ENCODE assay signal across 9 mouse cellular contexts in the genomic region with DNA sequence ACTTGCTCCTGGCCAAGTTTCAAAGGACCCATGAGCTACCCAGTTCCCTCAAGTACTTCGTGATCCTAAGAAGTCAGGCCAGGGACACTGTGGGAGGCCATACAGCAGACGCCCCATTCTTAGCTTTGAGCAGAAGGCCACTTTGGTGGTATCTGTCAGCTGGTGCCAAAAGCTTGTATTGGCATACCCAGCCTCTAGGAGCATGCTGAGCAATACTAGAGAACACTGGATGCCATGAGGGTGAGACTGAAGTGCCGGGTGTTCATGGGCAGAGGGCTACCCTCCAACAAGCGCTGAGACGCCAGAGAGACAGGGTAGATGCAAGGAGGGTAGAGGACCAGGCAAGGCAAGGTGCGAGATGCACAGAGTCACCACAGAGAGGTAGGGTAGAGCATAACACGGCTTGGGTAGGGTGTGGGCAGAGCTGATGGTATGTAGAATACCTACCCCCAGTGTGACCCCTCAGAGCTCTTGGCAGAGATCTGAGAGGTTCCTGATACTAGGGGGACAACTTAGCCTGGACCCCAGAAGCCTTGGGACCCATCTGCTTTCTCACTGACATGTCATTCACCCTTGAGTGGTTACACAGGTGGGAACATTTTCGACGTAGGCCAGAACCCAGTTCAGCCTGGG. TPM values are rescaled to one million over a fixed set of nuclear protein-coding genes. Genes with fewer than 3 reads are reported as not detected.
A peak's percentile ranks its signal among the peaks of the same experiment; 100 is the strongest.
DNase-seq lines count a peak whose midpoint lies in the region; ATAC-seq and TF ChIP-seq lines count a peak whose summit lies in the region.
"Had no signal": no experiment of that assay in that cellular context is flagged by ENCODE, and none has a peak within 500 bp of the region (broad histone marks: within the 10 kb centered on the region; RNA-seq: fewer than 3 reads in every experiment).

No protein-coding gene starts in this region.

- intact Hi-C loops in gastrocnemius, adult 2 months (cut with DNase I): loop anchor here (10.0 kb wide), 1 partner anchor 1244 kb away; a partner anchor contains a TSS

- no peak for TF ChIP-seq CTCF in gastrocnemius, adult 2 months (IDR thresholded peaks at IDR 0.05)
- no peak for TF ChIP-seq CTCF in G1E (IDR thresholded peaks at IDR 0.05; ENCODE audit: low read depth, low read length)

- peaks cover 96% of the 10 kb centered on the region for H3K36me3 ChIP-seq in G1E (replicated peaks)

- no peak for ATAC-seq in G1E (ENCODE audit: extremely low read depth, insufficient number of reproducible peaks, low FRiP score, poor library complexity, severe bottlenecking)

- H3K27ac ChIP-seq in gastrocnemius, adult 2 months: peak overlapping the region; percentile 89

- H3K9me3 ChIP-seq in G1E (replicated peaks): no peaks in the 10 kb centered on the region

- peaks cover 75% of the 10 kb centered on the region for H3K4me1 ChIP-seq in G1E (ENCODE audit: insufficient read depth, low read depth, low read length)

- H3K4me3 ChIP-seq in gastrocnemius, adult 2 months: peak overlapping the region; percentile 11; the same call in 1 of the 2 replicates
- H3K4me3 ChIP-seq in G1E (ENCODE audit: low read depth, low read length): peak overlapping the region; percentile 10; the same call in 1 of the 2 replicates

- H3K27me3 ChIP-seq in G1E (ENCODE audit: insufficient read depth, low read length): no peaks in the 10 kb centered on the region

- peak; percentile 17 for DNase-seq in gastrocnemius, adult 2 months
- DNase-seq in gastrocnemius, adult 8-10 months (ENCODE audit: low spot score in 2 of 2): no peak
- DNase-seq in layer of hippocampus, adult 8-10 months (ENCODE audit: low spot score in 2 of 2): peak; percentile 3 to 14
- no peak for DNase-seq in layer of hippocampus, postnatal 14 days (ENCODE audit: low spot score in 2 of 2)
- DNase-seq in G1E (ENCODE audit: low spot score) (no peak), adipocyte (ENCODE audit: low spot score) (no peak)
- peak; percentile 65 for DNase-seq in cerebellum, adult 9-10 months
- DNase-seq in gastrocnemius, adult 18-20 months (ENCODE audit: low spot score): no peak
- DNase-seq: right cerebral cortex, adult 18-20 months had no signal

RNA-seq across cellular contexts. Expression of a gene that starts 6.1 kb away (rescaled TPM):
- total RNA-seq in gastrocnemius, adult 2 months (2021): 1 to 10 TPM; 8.7 to 9.5 TPM
- 1 to 10 TPM; 5.5 to 8.9 (median 7.6) TPM for total RNA-seq in gastrocnemius, adult 8-10 months (2022)
- total RNA-seq in layer of hippocampus, adult 8-10 months (2022): 10 to 100 TPM; 44.1 to 55.6 (median 52.1) TPM
- 10 to 100 TPM; 64.9 to 67.5 TPM for total RNA-seq in layer of hippocampus, postnatal 14 days (2021)
- total RNA-seq in G1E (2014; fragmentation: Nextera tagmentation) (21.6 and 24.3 TPM in 2 replicates), G1E (2017) (28.5 and 30.1 TPM in 2 replicates)
- 64.2 and 74.6 TPM in 2 replicates for polyA plus RNA-seq in G1E (2012)
- 1 to 10 TPM; 7.7 to 7.9 TPM for total RNA-seq in gastrocnemius, adult 18-20 months (2021)

RNA-seq across cellular contexts. Expression of a gene that starts 9.9 kb away (rescaled TPM):
- total RNA-seq in gastrocnemius, adult 2 months (2021): under 1 TPM; 0.46 to 0.59 TPM
- total RNA-seq in gastrocnemius, adult 8-10 months (2022): 1 to 10 TPM in 1 of 4 experiments, under 1 TPM in 3; 0.47 to 1.6 (median 0.75) TPM
- 1 to 10 TPM; 2.5 to 3.5 (median 2.7) TPM for total RNA-seq in layer of hippocampus, adult 8-10 months (2022)
- total RNA-seq in layer of hippocampus, postnatal 14 days (2021): 1 to 10 TPM; 3.5 to 5.0 TPM
- total RNA-seq in G1E (2014; fragmentation: Nextera tagmentation): 31.2 and 32.9 TPM in 2 replicates
- 29.0 and 31.3 TPM in 2 replicates for total RNA-seq in G1E (2017)
- 84.1 and 143 TPM in 2 replicates for polyA plus RNA-seq in G1E (2012)
- total RNA-seq in gastrocnemius, adult 18-20 months (2021): under 1 TPM; 0.46 to 0.95 TPM

RNA-seq across cellular contexts. Expression of a gene that starts 24.8 kb away (rescaled TPM):
- total RNA-seq in gastrocnemius, adult 2 months (2021): 10 to 100 TPM; 41.2 to 41.6 TPM
- 10 to 100 TPM; 41.3 to 55.2 (median 42.4) TPM for total RNA-seq in gastrocnemius, adult 8-10 months (2022)
- 100 to 1,000 TPM; 102 to 115 (median 106) TPM for total RNA-seq in layer of hippocampus, adult 8-10 months (2022)
- total RNA-seq in layer of hippocampus, postnatal 14 days (2021): 100 to 1,000 TPM; 112 to 119 TPM
- total RNA-seq in G1E (2014; fragmentation: Nextera tagmentation) (11.2 and 25.4 TPM in 2 replicates), G1E (2017) (39.1 and 43.9 TPM in 2 replicates)
- polyA plus RNA-seq in G1E (2012): 46.2 and 48.5 TPM in 2 replicates
- total RNA-seq in gastrocnemius, adult 18-20 months (2021): 10 to 100 TPM; 34.6 to 35.4 TPM

RNA-seq across cellular contexts. Expression of a gene that starts 25.0 kb away (rescaled TPM):
- total RNA-seq in gastrocnemius, adult 2 months (2021): 1 to 10 TPM; 2.6 to 3.1 TPM
- total RNA-seq in gastrocnemius, adult 8-10 months (2022): 1 to 10 TPM; 1.7 to 3.2 (median 2.6) TPM
- total RNA-seq in layer of hippocampus, adult 8-10 months (2022): 1 to 10 TPM; 1.8 to 2.8 (median 2.2) TPM
- total RNA-seq in layer of hippocampus, postnatal 14 days (2021): 1 to 10 TPM; 4.0 to 4.3 TPM
- total RNA-seq in G1E (2014; fragmentation: Nextera tagmentation) (not detected in 2 replicates), G1E (2017) (0.27 and 0.29 TPM in 2 replicates)
- not detected in 2 replicates for polyA plus RNA-seq in G1E (2012)
- total RNA-seq in gastrocnemius, adult 18-20 months (2021): 1 to 10 TPM; 1.9 to 3.2 TPM

RNA-seq across cellular contexts. Expression of a gene that starts 44.0 kb away (rescaled TPM):
- total RNA-seq in gastrocnemius, adult 2 months (2021): not detected
- total RNA-seq in gastrocnemius, adult 8-10 months (2022): not detected
- 10 to 100 TPM; 68.1 to 83.4 (median 76.2) TPM for total RNA-seq in layer of hippocampus, adult 8-10 months (2022)
- total RNA-seq in layer of hippocampus, postnatal 14 days (2021): 10 to 100 TPM; 73.1 to 76.4 TPM
- not detected in 2 replicates for total RNA-seq in G1E (2014; fragmentation: Nextera tagmentation)
- total RNA-seq in G1E (2017): 0.27 TPM in 1 of 2 replicates, not detected in the other
- polyA plus RNA-seq in G1E (2012): not detected in 2 replicates
- total RNA-seq in gastrocnemius, adult 18-20 months (2021): not detected

Comparison
In these comparisons a context has a peak if more than half of its experiments do, and no peak if none do; other contexts are left out.
1. DNase-seq: peak in gastrocnemius, adult 2 months (single experiment), layer of hippocampus, adult 8-10 months (2 of 2) and cerebellum, adult 9-10 months (single experiment); none in gastrocnemius, adult 8-10 months (0 of 2), layer of hippocampus, postnatal 14 days (0 of 2), G1E (single experiment), adipocyte (single experiment) and gastrocnemius, adult 18-20 months (single experiment).
2. RNA of a gene that starts 9.9 kb away (total RNA-seq): 29.0 to 32.9 TPM in G1E; 3.5 to 5.0 TPM in layer of hippocampus, postnatal 14 days, 2.5 to 3.5 TPM in layer of hippocampus, adult 8-10 months, 0.46 to 0.95 TPM in gastrocnemius, adult 18-20 months, 0.47 to 1.6 TPM in gastrocnemius, adult 8-10 months and 0.46 to 0.59 TPM in gastrocnemius, adult 2 months; every median in the first group is over 4 times any median in the second.